Mouse (Mus musculus): ENCODE results near the gene Srsf6.

DNA sequence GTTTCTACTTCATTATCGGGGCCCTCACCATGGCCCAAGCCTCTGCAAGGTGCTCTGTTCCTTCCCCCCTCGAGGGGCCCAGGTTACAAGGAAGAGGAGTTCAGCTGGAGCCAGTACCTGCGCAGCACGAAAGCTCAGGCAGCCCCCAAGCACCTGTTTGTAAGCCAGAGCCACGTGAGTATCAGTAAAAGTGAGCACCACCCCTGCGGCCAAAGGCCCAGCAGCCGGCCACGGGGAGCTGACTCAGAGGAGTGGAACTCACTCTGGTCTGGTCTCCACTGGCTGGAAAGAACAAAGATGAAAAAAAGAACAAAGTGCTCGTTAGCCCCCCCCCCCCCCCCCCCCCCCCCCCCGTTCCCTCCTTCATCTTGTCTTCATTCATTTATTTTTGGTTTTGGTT lies 30.0 kb downstream of the Srsf6 start:
- TF ChIP-seq FLI1 (IDR thresholded peaks at IDR 0.05; ENCODE audit: low read length): no peak
- no peak for TF ChIP-seq GATA1 (IDR thresholded peaks at IDR 0.05; ENCODE audit: borderline replicate concordance, low read length)
